Mouse (Mus musculus): ENCODE measurements around the gene Nrp2.
A peak's percentile ranks its signal among the peaks of the same experiment; 100 is the strongest.

The Nrp2 gene

DNA sequence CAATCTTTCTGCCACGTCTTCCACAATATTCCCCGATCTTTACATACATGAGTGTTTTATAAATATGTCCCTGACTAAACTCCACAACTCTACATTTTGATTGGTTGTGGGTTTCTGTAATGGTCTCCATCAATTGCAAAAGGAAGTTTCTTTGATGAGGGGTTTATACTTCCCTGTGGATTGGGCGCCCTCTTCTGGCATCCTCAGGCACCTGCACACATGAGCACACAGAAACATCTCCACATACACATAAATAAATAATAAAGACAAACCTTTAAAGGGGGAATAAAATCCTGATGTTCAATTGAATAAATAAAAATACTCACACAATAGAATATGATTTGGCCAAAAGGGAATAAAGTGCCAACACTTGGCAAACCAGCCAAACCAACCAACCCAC, 117.1 kb downstream of the Nrp2 start:
- peak in 1 of 2 experiments; percentile 56 for DNase-seq (ENCODE audit: low spot score in 2 of 2)

GRCm38 (mm10) chr1:62821509-62822398, 118.7 kb downstream of the Nrp2 start:
- DNase-seq (ENCODE audit: low spot score in 2 of 2) = no peak

DNA sequence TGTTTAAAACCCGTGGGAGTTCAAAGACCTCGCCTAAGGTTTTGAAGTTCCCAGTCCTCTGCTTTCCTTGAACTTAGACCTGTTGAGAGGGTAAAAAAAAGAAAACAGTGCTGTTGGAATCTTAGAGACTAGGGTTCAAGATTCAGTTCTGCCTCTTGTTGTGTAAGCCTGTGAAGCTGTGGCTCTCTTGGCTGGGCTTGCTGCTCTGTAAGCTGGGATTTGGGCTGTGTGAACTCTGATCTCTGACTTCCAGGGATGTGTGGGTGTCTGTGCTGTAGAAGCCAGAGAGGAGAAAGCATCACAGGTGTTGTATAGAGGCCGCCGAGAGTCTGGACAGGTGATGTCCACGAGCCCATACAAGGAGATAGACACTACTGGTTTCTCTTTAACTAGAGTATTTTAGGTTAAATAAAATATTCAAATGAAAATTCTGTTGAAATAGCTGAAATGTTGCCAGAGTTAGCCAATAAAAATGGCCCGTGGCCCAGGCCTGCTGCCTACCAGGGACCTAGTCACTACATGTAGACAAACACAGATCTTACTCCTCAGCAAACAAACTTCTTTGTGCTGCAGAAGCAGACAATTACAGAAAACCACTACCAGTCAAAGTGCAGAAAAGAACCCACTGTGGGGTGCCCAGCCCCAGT, 120.6 kb downstream of the Nrp2 start:
- DNase-seq (ENCODE audit: low spot score in 2 of 2) = no peak

DNA sequence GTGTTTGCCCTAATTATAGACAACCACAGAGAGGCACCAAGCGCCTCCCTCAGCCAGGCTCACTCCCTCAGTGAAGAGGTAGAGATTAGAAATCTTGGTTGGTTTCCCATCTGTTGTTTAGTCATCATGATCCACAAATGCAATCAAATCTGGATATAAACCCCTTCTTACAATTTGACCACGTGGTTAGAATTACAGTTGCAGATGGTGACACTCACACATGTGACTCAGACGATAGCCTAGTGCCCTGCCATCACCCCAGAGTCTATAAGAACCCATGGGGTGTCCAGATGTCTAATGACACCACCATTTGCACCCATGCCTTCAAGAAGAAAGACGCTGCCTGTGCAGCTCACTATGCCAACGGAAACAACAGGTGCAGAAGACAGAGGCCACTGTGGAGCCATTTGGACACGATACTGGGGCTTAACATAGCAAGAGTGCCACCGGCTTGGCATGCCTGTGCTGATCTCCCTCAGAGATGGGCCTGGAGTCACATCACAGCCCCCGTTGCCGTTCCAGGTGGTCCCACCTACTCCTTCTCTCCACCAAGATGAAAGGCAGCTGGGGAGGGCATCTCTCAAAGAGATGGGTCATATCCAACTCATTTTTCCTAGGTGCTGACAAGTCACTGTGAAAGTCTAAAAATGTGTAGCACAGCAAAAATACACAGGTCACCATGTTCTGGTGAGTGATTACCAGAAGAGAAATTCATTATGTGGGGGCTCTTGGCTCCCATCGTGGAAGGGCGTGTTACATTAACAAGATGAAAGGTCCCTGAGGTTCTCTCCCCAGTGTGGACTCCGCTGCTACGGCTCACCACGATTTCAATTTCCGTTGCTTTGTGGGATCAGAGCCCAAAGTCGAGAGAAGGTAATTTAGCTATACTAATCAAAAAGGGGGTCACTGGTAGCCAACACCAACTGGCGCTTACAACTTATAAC, 123.0 kb downstream of the Nrp2 start:
- no peak for DNase-seq (ENCODE audit: low spot score in 2 of 2)

- no peak for DNase-seq (ENCODE audit: low spot score in 2 of 2)
These were observed 124.2 kb downstream of the Nrp2 start for GRCm38 (mm10) chr1:62827316-62827715.

- DNase-seq (ENCODE audit: low spot score in 2 of 2) = no peak
These were observed 125.1 kb downstream of the Nrp2 start for GRCm38 (mm10) chr1:62828156-62828555.

- no peak for DNase-seq (ENCODE audit: low spot score in 2 of 2)
These were observed 126.8 kb downstream of the Nrp2 start for GRCm38 (mm10) chr1:62829690-62830417.

GRCm38 (mm10) chr1:62830418-62830769, 127.3 kb downstream of the Nrp2 start:
- DNase-seq (ENCODE audit: low spot score in 2 of 2) = no peak

DNA sequence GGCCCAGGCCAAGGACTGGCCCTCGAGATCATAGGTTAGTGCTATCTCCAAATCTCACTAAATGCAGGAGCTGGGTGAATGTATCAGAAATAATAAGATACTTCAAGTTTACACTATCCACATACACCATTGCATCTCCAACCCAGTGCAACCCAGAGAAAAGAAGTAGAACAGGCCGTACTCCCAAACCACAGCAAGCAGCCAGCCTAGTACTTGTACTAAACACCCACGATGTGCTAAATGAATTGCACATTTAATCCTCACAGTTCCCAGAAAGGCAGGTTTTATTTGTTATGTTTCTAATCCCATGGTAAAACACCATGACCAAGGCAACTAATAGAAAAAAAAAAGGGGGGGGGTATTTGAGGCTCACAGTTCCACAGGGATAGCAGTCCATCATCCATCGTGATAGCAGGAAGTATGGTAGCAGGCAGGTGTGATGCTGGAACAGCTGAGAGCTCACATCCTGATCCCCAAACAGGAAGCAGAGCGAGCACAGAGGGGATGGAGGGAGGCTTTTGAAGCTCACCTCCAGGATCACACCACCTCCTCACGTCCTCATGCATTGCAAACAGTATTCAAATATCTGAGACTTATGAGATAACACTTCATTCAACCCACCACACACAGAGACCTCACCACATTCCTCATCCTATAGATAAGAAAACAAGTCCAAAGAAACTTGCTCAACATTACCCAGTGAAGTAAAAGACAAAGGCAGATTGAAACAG, 128.8 kb downstream of the Nrp2 start:
- no peak for DNase-seq (ENCODE audit: low spot score in 2 of 2)

GRCm38 (mm10) chr1:62833356-62833755, 130.3 kb downstream of the Nrp2 start:
- DNase-seq (ENCODE audit: low spot score in 2 of 2) = no peak

DNA sequence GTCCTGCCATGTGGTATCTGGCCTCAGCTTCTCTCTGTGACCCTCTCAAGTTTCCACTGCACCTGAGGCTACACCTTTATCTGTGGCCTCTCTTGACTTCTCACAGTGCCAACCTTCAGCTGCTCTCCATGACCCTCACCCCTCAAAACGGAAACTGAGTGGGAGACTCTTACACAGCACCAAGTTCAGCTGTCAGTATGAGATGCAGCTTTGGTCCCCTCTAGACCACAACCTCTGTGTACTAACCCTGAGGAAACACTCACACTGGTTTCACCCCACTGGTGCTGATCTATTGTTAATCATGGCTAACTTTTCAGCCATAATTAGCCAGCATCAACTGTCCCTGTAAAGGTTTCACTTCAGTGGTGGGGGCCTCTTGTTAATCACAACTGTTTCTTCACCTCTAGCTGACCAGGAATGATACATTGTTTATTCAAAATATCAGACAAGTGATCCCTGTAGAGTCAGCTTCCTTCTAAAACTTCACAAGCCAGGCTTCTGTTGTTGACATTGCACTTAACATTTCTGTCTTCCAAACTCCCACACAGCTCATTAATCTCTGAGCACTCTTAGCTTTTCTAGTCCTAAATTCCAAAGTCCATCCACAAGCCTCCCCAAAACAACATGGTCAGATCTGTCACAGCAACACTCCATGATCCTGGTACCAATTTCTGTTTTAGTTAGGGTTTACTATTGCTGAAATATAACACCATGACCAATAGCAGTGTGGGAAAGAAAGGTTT, 131.5 kb downstream of the Nrp2 start:
- no peak for DNase-seq (ENCODE audit: low spot score in 2 of 2)

DNA sequence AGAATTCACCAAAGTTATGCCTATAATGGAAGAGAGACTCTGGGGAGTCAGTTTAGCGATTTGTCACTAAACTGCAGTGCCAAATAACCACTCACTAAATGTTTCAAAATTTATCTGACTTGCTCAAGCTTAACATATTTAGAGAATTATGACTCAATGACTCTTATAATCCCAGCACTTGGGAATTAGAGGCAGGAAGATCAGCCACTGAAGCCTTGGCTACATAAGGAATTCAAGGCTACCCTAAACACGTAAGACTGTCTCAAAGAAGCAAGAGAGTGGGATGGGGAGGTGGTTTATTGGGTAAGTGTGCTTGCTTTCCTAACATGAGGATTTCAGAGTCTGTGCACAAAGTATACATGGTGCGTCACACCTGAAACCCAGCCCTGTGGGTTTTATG, 135.0 kb downstream of the Nrp2 start:
- no peak for DNase-seq (ENCODE audit: low spot score in 2 of 2)

DNA sequence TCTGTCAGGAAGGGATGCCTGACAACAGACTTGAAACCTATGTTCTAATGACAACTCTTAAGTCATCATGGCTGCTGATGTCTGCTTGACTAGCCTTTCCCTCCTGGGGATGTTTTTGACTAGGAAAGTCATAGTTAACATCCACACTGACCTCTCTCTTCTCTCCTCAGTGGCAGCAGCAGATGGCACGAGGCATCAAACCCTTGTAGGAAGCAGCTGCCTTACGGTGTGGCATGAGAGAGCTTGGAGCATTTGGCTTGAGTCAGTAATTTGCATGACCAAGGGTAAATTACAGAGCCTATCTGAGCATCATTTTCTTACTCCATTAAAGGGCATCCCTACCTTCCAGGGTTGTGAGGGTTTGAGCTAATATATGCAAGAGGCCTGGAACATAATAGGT, 135.5 kb downstream of the Nrp2 start:
- no peak for DNase-seq (ENCODE audit: low spot score in 2 of 2)

GRCm38 (mm10) chr1:62843215-62843614, 140.1 kb downstream of the Nrp2 start:
- DNase-seq (ENCODE audit: low spot score in 2 of 2) = no peak

DNA sequence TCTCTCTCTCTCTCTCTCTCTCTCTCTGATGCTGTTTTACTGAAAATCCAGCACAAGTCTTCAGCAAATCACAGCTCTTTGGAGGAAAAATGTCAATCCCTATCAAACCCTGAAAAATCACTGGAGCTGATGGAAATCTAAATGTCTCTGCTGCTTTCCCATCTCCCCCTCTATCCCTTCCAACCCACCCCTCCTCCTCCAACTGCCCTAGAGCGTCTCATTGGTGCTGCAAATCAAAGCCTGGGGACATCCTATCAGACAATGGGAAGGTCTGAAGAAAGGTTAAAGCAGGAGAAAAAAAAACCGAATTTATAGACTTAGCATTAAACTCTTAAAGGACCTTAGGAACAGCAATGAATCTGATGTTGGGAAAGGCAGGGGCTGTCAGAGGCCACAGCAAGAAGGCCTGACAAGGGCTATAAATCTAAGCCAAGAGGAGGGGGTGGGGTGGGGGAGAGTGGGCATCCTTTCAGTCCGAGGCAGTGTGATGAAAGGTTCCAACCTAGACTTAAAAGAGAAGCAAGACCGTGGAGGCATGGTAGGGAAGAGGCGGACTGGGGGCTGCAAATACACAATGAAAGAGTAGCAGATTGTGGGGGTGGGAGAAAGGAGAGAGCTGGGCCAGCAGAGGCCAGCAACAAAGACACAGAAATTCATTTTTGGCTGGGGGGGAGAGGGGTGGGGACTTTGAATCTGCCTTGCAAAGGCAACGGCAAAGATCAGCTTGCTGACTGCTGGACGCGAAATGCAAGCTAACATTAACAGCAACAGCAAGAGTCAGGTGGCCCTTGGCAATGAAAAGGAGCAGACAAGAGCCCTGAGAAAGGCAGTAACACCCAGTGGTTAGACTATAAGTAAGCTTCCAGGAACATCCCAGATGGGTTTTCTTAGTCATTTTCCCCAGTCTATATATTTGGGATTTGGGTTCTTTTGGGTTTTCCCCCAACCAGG, 148.2 kb downstream of the Nrp2 start:
- DNase-seq (ENCODE audit: low spot score in 2 of 2) = no peak

- DNase-seq (ENCODE audit: low spot score in 2 of 2) = no peak
These were observed 150.3 kb downstream of the Nrp2 start for GRCm38 (mm10) chr1:62853362-62853761.

- DNase-seq (ENCODE audit: low spot score in 2 of 2) = no peak
These were observed 150.9 kb downstream of the Nrp2 start for GRCm38 (mm10) chr1:62853996-62854395.

GRCm38 (mm10) chr1:62859098-62859497, 156.0 kb downstream of the Nrp2 start:
- no peak for DNase-seq (ENCODE audit: low spot score in 2 of 2)
